Mouse (Mus musculus) hindbrain, embryonic 14.5 days (tissue): Measurements from ENCODE around the gene Fscn2. TPM values are rescaled to one million over a fixed set of nuclear protein-coding genes. Genes with fewer than 3 reads are reported as not detected.
"Not testable (repeated sequence)": the region's sequence is repeated elsewhere in the genome, so short reads cannot be mapped to it uniquely, and the experiment has no call there.

Experiments
- ATAC-seq: fragments of 200-750 bp; cut with Nextera tagmentation; 2 replicates; pipeline ENCODE4 v1.8.0; 2017; ENCODE audit warnings: moderate number of reproducible peaks, mild to moderate bottlenecking, moderate TSS enrichment, moderate library complexity; ENCODE audit not compliant: low FRiP score
- DNase-seq: peaks from one replicate; pipeline ENCODE4 v3.0.0-alpha.2; 2015; ENCODE audit warnings: low spot score
- H3K27ac ChIP-seq: fragments of 300-500 bp; sonication (generic); 2 replicates; pipeline ENCODE4 v1.5.1; 2014; ENCODE audit warnings: mild to moderate bottlenecking, moderate library complexity
- H3K27me3 ChIP-seq: fragments of 300-500 bp; sonication (generic); 2 replicates; pipeline ENCODE4 v1.6.1; 2014; ENCODE audit warnings: mild to moderate bottlenecking, low read length, mixed read lengths; ENCODE audit not compliant: control insufficient read depth, insufficient read depth
- H3K36me3 ChIP-seq: fragments of 300-500 bp; sonication (generic); replicated peaks from 2 replicates; pipeline ENCODE4 v1.6.1; 2014; ENCODE audit not compliant: control insufficient read depth, insufficient read depth
- H3K4me1 ChIP-seq: fragments of 300-500 bp; sonication (generic); replicated peaks from 2 replicates; pipeline ENCODE4 v1.6.1; 2014; ENCODE audit warnings: antibody characterized with exemption, low read length, mixed read lengths; ENCODE audit not compliant: control insufficient read depth, insufficient read depth
- H3K4me2 ChIP-seq: fragments of 300-500 bp; sonication (generic); replicated peaks from 2 replicates; pipeline ENCODE4 v1.6.1; 2014; ENCODE audit warnings: mild to moderate bottlenecking, moderate library complexity
- H3K4me3 ChIP-seq: fragments of 300-500 bp; sonication (generic); replicated peaks from 2 replicates; pipeline ENCODE4 v1.5.1; 2014; ENCODE audit warnings: mild to moderate bottlenecking, low read length
- H3K9ac ChIP-seq: fragments of 300-500 bp; sonication (generic); 2 replicates; pipeline ENCODE4 v1.6.1; 2014
- H3K9me3 ChIP-seq: fragments of 300-500 bp; sonication (generic); 2 replicates; pipeline ENCODE4 v1.6.1; 2016; ENCODE audit warnings: low read length; ENCODE audit not compliant: control insufficient read depth
- WGBS: fragments of 180-500 bp; shearing (Covaris S2); extraction: QIAGEN DNeasy Blood & Tissue Kit; methylation state at CpG from one replicate; pipeline ENCODE4 v1.1.7; 2014; 5-methylcytosine and 5-hydroxymethylcytosine counted together
- polyA plus RNA-seq: library from polyadenylated mRNA; unstranded; fragments of >200 nt; fragmentation: Nextera tagmentation; extraction: Ambion mirVana; gene quantifications from 2 replicates; pipeline ENCODE4 v1.2.1, GENCODE M21; 2014

Fscn2 gene
- polyA plus RNA-seq, 1 experiment from 2014 or later: 1.6 TPM

DNA sequence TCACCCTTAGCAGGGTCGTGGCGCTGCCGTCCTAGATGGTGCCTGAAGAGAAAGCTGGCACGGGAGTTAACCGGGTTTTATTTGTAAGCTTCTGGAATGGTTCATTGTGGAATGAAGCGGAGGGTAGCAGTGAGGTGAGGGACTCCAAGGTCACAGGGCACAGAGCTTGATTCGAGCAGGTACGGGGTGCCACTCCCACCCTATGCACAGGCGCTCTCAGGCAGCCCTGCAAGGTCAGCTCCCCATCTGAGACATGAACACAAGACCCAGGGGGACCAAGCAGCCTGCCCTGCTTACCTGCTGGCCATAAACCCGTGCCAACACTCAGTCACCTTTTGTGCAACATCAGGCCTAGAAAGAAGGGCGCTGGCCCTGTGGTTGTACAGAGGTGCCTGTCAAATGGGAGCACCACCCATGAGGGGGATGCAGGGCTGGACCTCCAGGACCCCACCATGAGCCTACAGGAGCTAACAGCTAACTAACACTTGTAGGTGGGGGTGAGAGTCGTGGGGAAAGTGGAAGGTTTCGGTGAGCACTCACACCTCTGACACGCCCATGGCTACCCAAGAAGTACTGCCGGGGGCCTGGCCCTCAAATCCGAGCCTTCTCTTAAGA is 11.9 kb upstream of the Fscn2 start:
- H3K9me3 ChIP-seq: no peaks in the 10 kb centered on the region
- peak overlapping the region; percentile 99 for H3K9ac ChIP-seq
- H3K4me3 ChIP-seq: peak overlapping the region; percentile 76
- DNase-seq: peak; percentile 53
- ATAC-seq: no peak
- H3K4me2 ChIP-seq: peak overlapping the region; percentile 79
- WGBS: 4% methylated on average over 16 of the region's 16 CpGs
- H3K27me3 ChIP-seq: no peaks in the 10 kb centered on the region
- H3K36me3 ChIP-seq: peaks cover 22% of the 10 kb centered on the region
- H3K4me1 ChIP-seq: peaks cover 39% of the 10 kb centered on the region
- H3K27ac ChIP-seq: peak overlapping the region; percentile 100

DNA sequence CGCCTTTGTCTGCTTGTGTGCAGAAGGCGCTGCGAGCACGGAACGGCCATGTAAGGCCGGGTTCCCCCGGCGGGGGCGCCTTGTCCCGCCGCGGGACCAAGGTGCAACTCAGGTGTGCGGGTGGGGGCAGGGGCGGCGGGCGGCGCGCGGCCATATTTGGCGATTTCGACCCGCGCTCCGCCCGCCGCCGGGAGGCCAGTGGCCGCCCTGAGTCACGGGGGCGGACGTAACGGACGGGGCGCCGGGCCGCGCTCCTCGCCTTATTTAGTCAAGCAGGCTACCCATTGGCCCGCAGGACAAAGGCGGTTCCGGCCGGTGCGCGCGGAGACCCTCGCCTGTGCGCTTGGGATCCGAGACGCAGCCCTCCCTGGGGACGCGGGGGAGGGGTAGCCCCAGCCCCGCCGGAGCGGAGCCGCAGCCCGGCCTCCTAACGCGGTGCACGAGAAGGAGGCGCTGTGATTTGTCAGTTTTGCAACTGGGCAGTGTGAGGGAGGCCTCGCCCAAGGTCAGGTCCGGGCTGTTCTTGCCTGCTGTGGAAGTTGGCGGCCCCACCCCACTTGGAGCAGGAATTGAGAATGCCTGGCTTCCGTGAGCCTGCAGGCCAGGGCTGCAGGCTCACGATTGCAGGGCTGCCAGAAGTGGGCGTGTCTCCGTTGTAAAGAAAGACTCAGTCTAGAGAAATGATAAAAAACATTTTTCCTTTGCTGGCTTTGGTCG is 11.2 kb upstream of the Fscn2 start:
- H3K36me3 ChIP-seq: peaks cover 15% of the 10 kb centered on the region
- H3K9me3 ChIP-seq: no peaks in the 10 kb centered on the region
- peak overlapping the region; percentile 100 for H3K27ac ChIP-seq
- DNase-seq: peak; percentile 87
- peak overlapping the region; percentile 79 for H3K4me2 ChIP-seq
- H3K4me1 ChIP-seq: peaks cover 34% of the 10 kb centered on the region
- H3K9ac ChIP-seq: peak overlapping the region; percentile 99
- peak; percentile 70 for ATAC-seq
- H3K4me3 ChIP-seq: peak overlapping the region; percentile 76
- WGBS: under 1% methylated on average over 68 of the region's 68 CpGs
- no peaks in the 10 kb centered on the region for H3K27me3 ChIP-seq

DNA sequence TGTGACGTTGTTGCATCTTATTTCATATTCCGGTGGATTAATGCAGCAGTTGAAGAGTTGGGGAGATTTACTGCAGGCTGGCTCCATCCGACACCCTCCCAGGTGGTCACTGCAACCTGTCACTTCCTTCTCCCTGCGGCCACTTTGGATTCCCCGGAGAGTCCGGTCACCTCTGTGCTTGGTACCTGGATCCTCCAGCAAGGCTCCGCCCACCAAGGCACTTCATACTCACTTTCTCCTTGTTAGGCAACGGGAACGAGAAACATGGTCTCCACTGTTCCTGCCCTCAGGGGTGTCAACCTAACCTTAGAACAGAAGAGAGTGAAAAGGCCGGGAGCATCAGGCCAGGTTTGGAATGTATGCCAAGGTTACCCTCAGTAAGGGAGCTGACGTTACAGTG is 10.6 kb upstream of the Fscn2 start:
- Histone ChIP-seq H3K4me1 (peaks cover 30% of the 10 kb centered on the region), H3K27me3 (no peaks in the 10 kb centered on the region), H3K9me3 (no peaks in the 10 kb centered on the region), H3K4me2 (peak overlapping the region; percentile 79), H3K36me3 (peaks cover 10% of the 10 kb centered on the region; the same call in 1 of the 2 replicates), H3K27ac (peak overlapping the region; percentile 100), H3K9ac (peak overlapping the region; percentile 99), H3K4me3 (peak overlapping the region; percentile 76)
- WGBS: 20% methylated on average over 11 of the region's 11 CpGs
- DNase-seq (no peak), ATAC-seq (no peak)

DNA sequence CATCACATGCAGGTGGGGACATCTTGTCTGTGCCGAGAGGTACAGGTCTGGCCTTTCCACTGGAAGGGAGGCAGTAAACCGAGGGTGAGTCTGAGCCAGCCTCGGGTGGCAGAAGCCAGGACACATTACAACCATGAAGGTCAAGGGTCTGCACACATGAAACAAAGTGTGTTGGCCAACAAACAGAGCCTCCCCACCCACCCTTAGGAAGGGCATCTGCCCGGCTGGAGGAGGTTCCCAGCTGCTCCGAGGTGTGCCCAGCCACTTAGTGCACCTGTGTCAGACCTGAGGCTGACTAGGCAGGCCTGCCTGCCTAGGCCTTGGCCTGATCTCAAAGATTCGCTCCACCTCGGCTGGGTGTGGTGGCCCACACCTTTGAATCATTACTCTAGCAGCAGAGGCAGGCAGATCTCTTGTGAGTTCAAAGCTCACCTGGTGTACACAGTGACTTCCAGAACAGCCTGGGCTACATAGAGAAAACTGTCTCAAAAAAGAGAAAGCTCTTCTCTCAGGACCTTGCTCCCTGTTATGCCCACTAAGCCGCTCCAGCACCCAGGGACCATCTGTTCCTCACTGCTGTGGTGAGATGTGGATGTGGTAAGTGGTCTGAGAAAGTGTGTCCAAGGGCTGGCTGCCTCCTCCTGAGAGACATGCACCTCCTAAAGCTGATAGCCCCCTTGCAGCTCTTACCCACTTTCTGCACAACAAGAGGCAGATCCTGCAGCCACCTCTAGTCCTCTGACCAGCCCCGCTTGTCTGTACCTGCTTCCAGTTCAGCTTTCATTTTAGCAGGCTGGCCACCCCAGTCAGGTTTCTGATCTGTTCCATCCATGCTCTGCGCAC is 9.9 kb upstream of the Fscn2 start:
- Histone ChIP-seq H3K9ac (peak overlapping the region; percentile 99), H3K4me3 (no peak overlapping the region), H3K4me2 (peak overlapping the region; percentile 79), H3K27ac (peak overlapping the region; percentile 100), H3K9me3 (no peaks in the 10 kb centered on the region), H3K27me3 (no peaks in the 10 kb centered on the region), H3K36me3 (peaks cover 8% of the 10 kb centered on the region; the same call in 1 of the 2 replicates), H3K4me1 (peaks cover 30% of the 10 kb centered on the region)
- DNase-seq: no peak
- no peak for ATAC-seq
- 89% methylated on average over 10 of the region's 10 CpGs for WGBS

DNA sequence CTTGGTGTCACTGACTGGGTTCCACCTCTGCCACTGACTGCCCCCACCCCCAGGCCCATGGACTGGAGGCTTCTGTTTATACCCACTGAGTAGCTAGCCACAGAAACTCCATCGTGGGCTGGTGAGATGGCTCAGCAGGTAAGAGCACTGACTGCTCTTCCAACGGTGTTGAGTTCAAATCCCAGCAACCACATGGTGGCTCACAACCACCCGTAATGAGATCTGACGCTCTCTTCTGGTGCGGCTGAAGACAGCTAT is 9.3 kb upstream of the Fscn2 start:
- ATAC-seq: not testable (repeated sequence)

DNA sequence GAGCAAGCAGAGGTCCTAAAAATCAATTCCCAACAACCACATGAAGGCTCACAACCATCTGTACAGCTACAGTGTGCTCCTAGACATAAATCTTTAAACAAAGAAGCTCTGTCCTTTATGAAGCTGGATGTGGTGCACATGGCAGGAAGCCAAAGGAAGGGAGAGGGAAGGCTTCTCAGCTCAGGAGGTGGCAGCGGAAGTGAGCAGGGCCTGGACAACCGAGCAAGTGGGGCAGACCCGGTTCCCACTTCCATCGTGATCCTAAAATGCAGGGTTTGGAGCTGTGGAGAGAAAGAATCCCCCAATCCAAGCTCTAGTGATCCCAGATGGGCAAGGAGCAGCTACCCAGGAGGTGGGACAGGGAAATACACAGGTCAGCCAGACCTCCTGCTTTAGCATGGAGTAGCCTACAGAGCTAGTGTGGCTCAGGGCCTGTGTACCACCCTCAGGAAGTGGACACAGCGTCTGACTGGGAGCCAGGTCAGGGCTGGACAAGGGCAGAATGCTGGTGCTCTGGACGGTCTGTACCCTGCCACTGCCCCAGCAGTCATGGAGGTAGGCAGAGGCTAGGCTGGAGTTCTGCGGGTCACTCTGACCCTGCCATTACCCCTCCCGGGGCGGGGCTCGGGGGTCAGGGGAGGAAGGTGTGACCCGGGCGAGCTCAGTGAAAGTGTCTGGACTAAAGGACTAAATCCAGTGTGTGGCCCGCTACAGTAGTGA is 8.6 kb upstream of the Fscn2 start:
- peaks cover 35% of the 10 kb centered on the region for H3K4me1 ChIP-seq
- H3K27me3 ChIP-seq: no peaks in the 10 kb centered on the region
- ATAC-seq (no peak), DNase-seq (peak; percentile 74)
- H3K4me2 ChIP-seq: no peak overlapping the region
- peak overlapping the region; percentile 56 for H3K27ac ChIP-seq
- H3K9ac ChIP-seq: peak overlapping the region; percentile 6
- no peaks in the 10 kb centered on the region for H3K36me3 ChIP-seq
- H3K4me3 ChIP-seq: no peak overlapping the region
- no peaks in the 10 kb centered on the region for H3K9me3 ChIP-seq
- WGBS: 68% methylated on average over 13 of the region's 13 CpGs

More for the DNA sequence above, 9.3 kb upstream of the Fscn2 start:
- 92% methylated on average over 5 of the region's 5 CpGs for WGBS
- H3K4me2 ChIP-seq, DNase-seq, H3K27me3 ChIP-seq, H3K36me3 ChIP-seq, H3K4me3 ChIP-seq, H3K9me3 ChIP-seq, H3K9ac ChIP-seq: not testable (repeated sequence)
- Histone ChIP-seq H3K27ac (peak overlapping the region; percentile 100), H3K4me1 (peaks cover 30% of the 10 kb centered on the region)

DNA sequence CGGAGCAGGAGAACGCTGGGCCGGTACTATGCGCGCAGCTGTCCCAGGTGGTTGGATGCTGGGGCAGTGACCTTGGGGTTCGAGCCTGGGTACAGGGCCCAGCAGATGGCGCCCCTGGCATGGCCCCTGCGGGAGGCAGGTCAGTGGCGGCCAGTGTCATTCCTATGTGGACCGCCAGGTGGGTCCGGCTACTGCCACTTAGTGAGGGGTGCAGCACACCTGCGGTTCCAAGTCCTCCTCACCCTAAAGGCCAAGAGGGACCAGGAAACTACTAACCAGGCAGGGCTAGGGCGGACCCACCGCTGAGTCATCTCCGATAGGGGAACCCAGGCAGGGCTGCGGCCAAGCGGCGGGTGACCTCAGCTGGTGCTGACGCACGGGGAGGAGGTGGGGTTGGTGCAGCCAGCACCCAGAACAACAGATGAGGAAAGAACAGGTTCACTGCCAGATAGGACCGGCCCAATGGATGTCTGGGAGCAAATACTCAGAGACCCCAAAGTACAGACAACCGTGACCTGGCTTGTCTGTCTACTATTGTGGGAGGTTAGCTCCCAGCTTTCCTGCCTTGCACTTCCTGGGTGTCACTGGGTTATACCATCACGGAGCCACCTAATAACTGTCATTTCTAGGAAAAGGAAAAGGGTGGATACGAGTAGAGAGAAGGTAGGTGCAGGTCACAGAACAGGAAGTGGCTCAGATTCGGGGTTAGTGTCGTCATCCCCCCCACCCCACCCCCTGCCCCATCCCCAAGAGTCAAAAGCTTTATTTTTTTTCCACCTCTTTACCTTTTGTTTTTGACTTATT is 7.6 kb upstream of the Fscn2 start:
- peak overlapping the region; percentile 6; the same call in 1 of the 2 replicates for H3K9ac ChIP-seq
- ATAC-seq (no peak), DNase-seq (no peak)
- H3K4me1 ChIP-seq: peaks cover 45% of the 10 kb centered on the region
- whole genome bisulfite sequencing: 27% methylated on average over 26 of the region's 26 CpGs
- no peaks in the 10 kb centered on the region for H3K36me3 ChIP-seq
- no peaks in the 10 kb centered on the region for H3K9me3 ChIP-seq
- H3K4me2 ChIP-seq: 0 out of 2 replicates have a peak overlapping the region, but pooled peaks have one; percentile 7
- no peak overlapping the region for H3K4me3 ChIP-seq
- H3K27ac ChIP-seq: no peak overlapping the region
- H3K27me3 ChIP-seq: no peaks in the 10 kb centered on the region

DNA sequence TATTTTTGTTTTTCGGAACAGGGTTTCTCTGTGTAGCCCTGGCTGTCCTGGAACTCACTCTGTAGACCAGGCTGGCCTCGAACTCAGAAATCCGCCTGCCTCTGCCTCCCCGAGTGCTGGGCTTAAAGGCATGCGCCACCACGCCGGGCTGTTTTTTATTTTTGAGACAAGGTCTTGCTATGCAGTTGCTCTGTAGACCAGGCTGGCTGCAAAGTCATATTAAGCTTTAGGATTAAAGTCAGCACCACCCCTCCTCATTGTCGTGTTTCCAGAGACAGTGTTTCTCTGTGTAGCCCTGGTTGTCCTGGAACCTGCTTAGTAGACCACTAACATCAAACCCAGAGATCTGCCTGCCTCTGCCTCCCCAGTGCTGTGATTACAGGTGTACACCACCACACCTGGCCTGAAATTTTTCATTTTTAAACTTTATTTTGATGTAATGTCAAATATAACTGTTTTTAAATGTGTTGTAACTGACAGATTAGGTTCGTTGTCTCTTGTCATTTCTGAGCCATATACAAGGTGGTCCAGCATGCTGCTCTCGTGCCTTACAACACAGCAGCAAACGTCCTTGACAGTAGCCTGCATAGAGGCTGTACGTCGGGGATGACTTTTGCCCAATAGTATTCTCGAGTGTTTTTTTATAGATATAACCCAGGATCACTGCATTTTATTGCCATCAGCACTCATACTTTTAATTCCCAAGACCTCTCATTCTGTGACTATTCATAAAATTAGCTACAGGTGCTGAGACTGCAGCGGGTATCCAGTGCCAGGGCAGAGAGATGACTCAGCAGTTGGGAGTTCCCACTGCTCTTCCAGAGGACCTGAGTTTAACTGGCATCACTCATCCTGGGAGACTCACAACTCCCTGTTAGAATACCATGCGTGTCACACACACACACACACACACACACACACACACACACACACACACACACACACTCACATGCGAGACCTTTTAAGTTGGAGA is 6.7 kb upstream of the Fscn2 start:
- DNase-seq (no peak), ATAC-seq (no peak)
- Histone ChIP-seq H3K36me3 (no peaks in the 10 kb centered on the region), H3K27me3 (no peaks in the 10 kb centered on the region), H3K9ac (no peak overlapping the region), H3K4me2 (no peak overlapping the region), H3K9me3 (no peaks in the 10 kb centered on the region), H3K27ac (no peak overlapping the region), H3K4me1 (peaks cover 48% of the 10 kb centered on the region), H3K4me3 (no peak overlapping the region)
- WGBS: 92% methylated on average over 17 of the region's 17 CpGs
